Mouse (Mus musculus) hindbrain, postnatal 0 days (tissue): ENCODE results near the gene Ctnnbip1. TPM values are rescaled to one million over a fixed set of nuclear protein-coding genes. Genes with fewer than 3 reads are reported as not detected.

Experiments
- ATAC-seq: fragments of 200-750 bp; cut with Nextera tagmentation; 2 replicates; pipeline ENCODE4 v1.8.0; 2017; ENCODE audit warnings: mild to moderate bottlenecking, moderate TSS enrichment, moderate library complexity
- DNase-seq: peaks from one replicate; pipeline ENCODE4 v3.0.0-alpha.2; 2015; ENCODE audit warnings: low spot score
- H3K27ac ChIP-seq: fragments of 300-500 bp; sonication (generic); 2 replicates; pipeline ENCODE4 v1.5.1; 2014; ENCODE audit warnings: mild to moderate bottlenecking
- H3K27me3 ChIP-seq: fragments of 300-500 bp; sonication (generic); 2 replicates; pipeline ENCODE4 v1.6.1; 2014; ENCODE audit warnings: low read length, mixed read lengths; ENCODE audit not compliant: insufficient read depth
- H3K36me3 ChIP-seq: fragments of 300-500 bp; sonication (generic); 2 replicates; pipeline ENCODE4 v1.6.1; 2014; ENCODE audit warnings: low read length, mixed read lengths; ENCODE audit not compliant: insufficient read depth
- H3K4me1 ChIP-seq: fragments of 300-500 bp; sonication (generic); 2 replicates; pipeline ENCODE4 v1.6.1; 2014; ENCODE audit warnings: antibody characterized with exemption, low read length, mixed read lengths; ENCODE audit not compliant: insufficient read depth
- H3K4me2 ChIP-seq: fragments of 300-500 bp; sonication (generic); 2 replicates; pipeline ENCODE4 v1.6.1; 2014; ENCODE audit warnings: low read depth, mild to moderate bottlenecking, low read length, moderate library complexity, mixed read lengths
- H3K4me3 ChIP-seq: fragments of 300-500 bp; sonication (generic); 2 replicates; pipeline ENCODE4 v1.5.1; 2014; ENCODE audit warnings: low read length
- H3K9ac ChIP-seq: fragments of 300-500 bp; sonication (generic); replicated peaks from 2 replicates; pipeline ENCODE4 v1.6.1; 2014; ENCODE audit warnings: mild to moderate bottlenecking, low read length, moderate library complexity, mixed read lengths
- H3K9me3 ChIP-seq: fragments of 300-500 bp; sonication (generic); 2 replicates; pipeline ENCODE4 v1.6.1; 2016; ENCODE audit warnings: low read length, mixed read lengths
- CTCF ChIP-seq: IDR thresholded peaks from 2 replicates; pipeline ENCODE4 v1.5.1; 2016; ENCODE audit warnings: antibody characterized with exemption, control low read depth, low read depth
- WGBS: fragments of 180-500 bp; shearing (Covaris S2); extraction: QIAGEN DNeasy Blood & Tissue Kit; methylation state at CpG from one replicate; pipeline ENCODE4 v1.1.7; 2014; 5-methylcytosine and 5-hydroxymethylcytosine counted together
- polyA plus RNA-seq: library from polyadenylated mRNA; unstranded; fragments of >200 nt; fragmentation: Nextera tagmentation; extraction: Ambion mirVana; gene quantifications from 2 replicates; pipeline ENCODE4 v1.2.1, GENCODE M21; 2015
- total RNA-seq: library from RNA; depleted of rRNA; stranded (reverse); fragments of >200 nt; gene quantifications from 2 replicates; pipeline ENCODE4 v1.2.3, GENCODE M21; 2014

Gene Ctnnbip1
- total and polyA plus RNA-seq, 2 experiments from 2014 or later = 105 to 112 TPM

- H3K9ac ChIP-seq = no peak overlapping the region
- peaks cover 6% of the 10 kb centered on the region for H3K4me1 ChIP-seq
- 65% methylated on average over 1 of the region's 1 CpGs for WGBS
- H3K4me2 ChIP-seq = no peak overlapping the region
- no peaks in the 10 kb centered on the region for H3K36me3 ChIP-seq
- ATAC-seq = no peak
- peak; percentile 32; the same call in 1 of the 2 replicates for TF ChIP-seq CTCF
- no peaks in the 10 kb centered on the region for H3K27me3 ChIP-seq
- DNase-seq = no peak
- H3K9me3 ChIP-seq = no peaks in the 10 kb centered on the region
- H3K4me3 ChIP-seq = no peak overlapping the region
- H3K27ac ChIP-seq = no peak overlapping the region
Measured at GRCm38 (mm10) chr4:149603860-149604259, 85.8 kb downstream of the Ctnnbip1 start.

GRCm38 (mm10) chr4:149604518-149604917, 86.5 kb downstream of the Ctnnbip1 start:
- Histone ChIP-seq H3K27me3 (no peaks in the 10 kb centered on the region), H3K4me2 (no peak overlapping the region), H3K4me1 (peaks cover 6% of the 10 kb centered on the region), H3K9me3 (no peaks in the 10 kb centered on the region), H3K27ac (no peak overlapping the region), H3K4me3 (no peak overlapping the region), H3K9ac (no peak overlapping the region), H3K36me3 (no peaks in the 10 kb centered on the region)
- 79% methylated on average over 3 of the region's 3 CpGs for WGBS
- TF ChIP-seq CTCF = peak; percentile 49
- ATAC-seq = no peak
- no peak for DNase-seq

- no peaks in the 10 kb centered on the region for H3K9me3 ChIP-seq
- H3K27me3 ChIP-seq = no peaks in the 10 kb centered on the region
- ATAC-seq (peak; percentile 77), DNase-seq (peak; percentile 77)
- peaks cover 6% of the 10 kb centered on the region for H3K4me1 ChIP-seq
- H3K27ac ChIP-seq = peak overlapping the region; percentile 79
- H3K4me3 ChIP-seq = no peak overlapping the region
- no peak overlapping the region for H3K9ac ChIP-seq
- no peak for TF ChIP-seq CTCF
- WGBS = 42% methylated on average over 16 of the region's 18 CpGs
- H3K4me2 ChIP-seq = no peak overlapping the region
- no peaks in the 10 kb centered on the region for H3K36me3 ChIP-seq
Measured at GRCm38 (mm10) chr4:149606056-149606455, 88.0 kb downstream of the Ctnnbip1 start.

GRCm38 (mm10) chr4:149606766-149607358, 88.8 kb downstream of the Ctnnbip1 start:
- no peak for TF ChIP-seq CTCF
- Histone ChIP-seq H3K27me3 (no peaks in the 10 kb centered on the region), H3K27ac (peak overlapping the region; percentile 79; the same call in 1 of the 2 replicates), H3K36me3 (no peaks in the 10 kb centered on the region), H3K9ac (no peak overlapping the region), H3K4me3 (no peak overlapping the region), H3K9me3 (no peaks in the 10 kb centered on the region), H3K4me1 (peaks cover 6% of the 10 kb centered on the region; the same call in 1 of the 2 replicates), H3K4me2 (no peak overlapping the region)
- no peak for ATAC-seq
- DNase-seq = peak; percentile 39
- 42% methylated on average over 15 of the region's 15 CpGs for WGBS

GRCm38 (mm10) chr4:149607591-149608308, 89.7 kb downstream of the Ctnnbip1 start:
- ATAC-seq = peak; percentile 43
- 59% methylated on average over 18 of the region's 20 CpGs for whole genome bisulfite sequencing
- H3K27ac ChIP-seq = peak overlapping the region; percentile 16; the same call in 1 of the 2 replicates

GRCm38 (mm10) chr4:149608309-149608638, 90.2 kb downstream of the Ctnnbip1 start:
- Histone ChIP-seq H3K4me2 (no peak overlapping the region), H3K9ac (no peak overlapping the region), H3K4me1 (peaks cover 6% of the 10 kb centered on the region; the same call in 1 of the 2 replicates), H3K9me3 (no peaks in the 10 kb centered on the region), H3K27me3 (no peaks in the 10 kb centered on the region), H3K27ac (no peak overlapping the region), H3K36me3 (no peaks in the 10 kb centered on the region), H3K4me3 (no peak overlapping the region)
- no peak for ATAC-seq
- no peak for TF ChIP-seq CTCF
- no peak for DNase-seq
- 92% methylated on average over 6 of the region's 6 CpGs for WGBS

More at GRCm38 (mm10) chr4:149607591-149608308, 89.7 kb downstream of the Ctnnbip1 start:
- H3K4me2 ChIP-seq = no peak overlapping the region
- no peak; the same call in 1 of the 2 replicates for TF ChIP-seq CTCF
- H3K4me1 ChIP-seq = peaks cover 6% of the 10 kb centered on the region; the same call in 1 of the 2 replicates
- H3K9me3 ChIP-seq = no peaks in the 10 kb centered on the region
- H3K27me3 ChIP-seq = no peaks in the 10 kb centered on the region
- H3K36me3 ChIP-seq = no peaks in the 10 kb centered on the region
- DNase-seq = peak; percentile 58
- no peak overlapping the region for H3K9ac ChIP-seq
- no peak overlapping the region for H3K4me3 ChIP-seq
